8 mouse cellular contexts compared by ENCODE assay signal in genomic region chr7:45570103-45570741, GRCm38 (mm10). TPM values are rescaled to one million over a fixed set of nuclear protein-coding genes. Genes with fewer than 3 reads are reported as not detected.
DNase-seq lines count a peak whose midpoint lies in the region; ATAC-seq lines count a peak whose summit lies in the region.

TSS of gene Bcat2 (plus strand) at chr7:45570153.

- intact Hi-C loops in left cerebral cortex, postnatal 4 days (cut with DNase I) = no loop called here

- H3K27ac ChIP-seq in embryonic facial prominence, embryonic 12.5 days = peak within 1 kb of the TSS; percentile 86
- H3K27ac ChIP-seq in midbrain, embryonic 10.5 days (replicated peaks) = peak within 1 kb of the TSS; percentile 97

- peaks cover 20% of the 10 kb centered on the region for H3K4me1 ChIP-seq in embryonic facial prominence, embryonic 12.5 days
- peaks cover 44% of the 10 kb centered on the region for H3K4me1 ChIP-seq in midbrain, embryonic 10.5 days

- H3K9me3 ChIP-seq in embryonic facial prominence, embryonic 12.5 days = no peaks in the 10 kb centered on the region
- H3K9me3 ChIP-seq in midbrain, embryonic 10.5 days (replicated peaks) = no peaks in the 10 kb centered on the region

- H3K9ac ChIP-seq in embryonic facial prominence, embryonic 12.5 days = peak within 1 kb of the TSS; percentile 83

- peak; percentile 85 for DNase-seq in 3134 (ENCODE audit: extremely low read depth, insufficient read length, low spot score)
- DNase-seq in adrenal gland, postnatal 25 days = peak; percentile 86
- peak; percentile 98 for DNase-seq in heart, adult 11 months
- DNase-seq in kidney, adult 11 months = peak; percentile 76
- DNase-seq in left cerebral cortex, postnatal 4 days = peak; percentile 80
- DNase-seq in midbrain, embryonic 10.5 days (ENCODE audit: low spot score) = peak; percentile 74
- peak; percentile 84 for DNase-seq in right cerebral cortex, postnatal 4 days

- H3K4me3 ChIP-seq in embryonic facial prominence, embryonic 12.5 days = peak within 1 kb of the TSS; percentile 76
- peak within 1 kb of the TSS; percentile 87 for H3K4me3 ChIP-seq in midbrain, embryonic 10.5 days

- ATAC-seq in embryonic facial prominence, embryonic 12.5 days (ENCODE audit: insufficient number of reproducible peaks, insufficient read depth, low FRiP score, low TSS enrichment) = 0 out of 2 replicates have a peak, but pooled peaks have one; percentile 48

- H3K36me3 ChIP-seq in embryonic facial prominence, embryonic 12.5 days = no peaks in the 10 kb centered on the region
- peaks cover 2% of the 10 kb centered on the region; the same call in 1 of the 2 replicates for H3K36me3 ChIP-seq in midbrain, embryonic 10.5 days

- 3% methylated on average over 42 of the region's 42 CpGs for WGBS in embryonic facial prominence, embryonic 12.5 days
- WGBS in midbrain, embryonic 10.5 days = under 1% methylated on average over 42 of the region's 42 CpGs

- peak within 1 kb of the TSS; percentile 70 for H3K4me2 ChIP-seq in embryonic facial prominence, embryonic 12.5 days (replicated peaks)

- H3K27me3 ChIP-seq in embryonic facial prominence, embryonic 12.5 days = no peaks in the 10 kb centered on the region
- H3K27me3 ChIP-seq in midbrain, embryonic 10.5 days (ENCODE audit: low read depth, poor library complexity, severe bottlenecking) = no peaks in the 10 kb centered on the region

RNA-seq across cellular contexts. Expression of gene Bcat2, which starts in this region (rescaled TPM):
- 218 and 244 TPM in 2 replicates for total RNA-seq in adrenal gland, postnatal 25 days (2021)
- 49.9 and 59.3 TPM in 2 replicates for polyA plus RNA-seq in embryonic facial prominence, embryonic 12.5 days (2016; fragmentation: Nextera tagmentation; extraction: Ambion mirVana)
- 10 to 100 TPM; 22.9 to 25.3 TPM for total RNA-seq in left cerebral cortex, postnatal 4 days (2021)
- 32.2 and 38.2 TPM in 2 replicates for polyA plus RNA-seq in midbrain, embryonic 10.5 days (2016; fragmentation: Nextera tagmentation; extraction: Ambion mirVana)

Comparison
In these comparisons a context has a peak if more than half of its experiments do, and no peak if none do; other contexts are left out.
1. Peak in every context shown above with its lines: DNase-seq, ATAC-seq, H3K4me3 ChIP-seq and H3K27ac ChIP-seq.